Mouse (Mus musculus): Measurements from ENCODE around the gene Ptdss2. TPM values are rescaled to one million over a fixed set of nuclear protein-coding genes. Genes with fewer than 3 reads are reported as not detected.

Gene Ptdss2
- total RNA-seq, 2 experiments from 2014 or later, result 44.2 to 53.1 TPM

Other genes starting within 250 kb of the Ptdss2 start
- gene Psmd13, start 240.4 kb upstream of the Ptdss2 start, total RNA-seq (2021), result 100 to 1,000 TPM; 123 to 133 TPM
- 10 to 100 TPM; 34.7 to 41.8 TPM for gene Sirt3, start 240.1 kb upstream of the Ptdss2 start, total RNA-seq (2021)
- gene Cox8b, start 221.9 kb upstream of the Ptdss2 start, total RNA-seq (2021), result 100 to 1,000 TPM; 183 to 297 TPM
- 1 to 10 TPM; 2.1 to 4.9 TPM for gene Nlrp6, start 201.5 kb upstream of the Ptdss2 start, total RNA-seq (2021)
- 10 to 100 TPM; 41.5 to 44.5 TPM for gene Pgghg, start 181.0 kb upstream of the Ptdss2 start, total RNA-seq (2021)
- 1 to 10 TPM; 2.6 to 2.8 TPM for gene Ifitm5, start 172.1 kb upstream of the Ptdss2 start, total RNA-seq (2021)
- not detected for gene Gm45717, start 166.4 kb upstream of the Ptdss2 start, total RNA-seq (2021)
- 100 to 1,000 TPM; 508 to 623 TPM for gene Ifitm2, start 166.4 kb upstream of the Ptdss2 start, total RNA-seq (2021)
- gene Ifitm1, start 155.2 kb upstream of the Ptdss2 start, total RNA-seq (2021), result 10 to 100 TPM in 1 of 2 experiments, 1 to 10 TPM in 1; 8.0 to 13.7 TPM
- gene Ifitm3, start 111.6 kb upstream of the Ptdss2 start, total RNA-seq (2021), result 100 to 1,000 TPM; 109 to 115 TPM
- 1 to 10 TPM; 2.1 to 4.5 TPM for gene Ifitm6, start 104.5 kb upstream of the Ptdss2 start, total RNA-seq (2021)
- not detected for gene Gm17387, start 93.3 kb upstream of the Ptdss2 start, total RNA-seq (2021)
- gene B4galnt4, start 61.3 kb upstream of the Ptdss2 start, total RNA-seq (2021), result 10 to 100 TPM in 1 of 2 experiments, 1 to 10 TPM in 1; 7.0 to 11.3 TPM
- gene Pkp3, start 44.2 kb upstream of the Ptdss2 start, total RNA-seq (2021), result 1 to 10 TPM; 1.6 to 2.2 TPM
- gene Sigirr, start 21.8 kb upstream of the Ptdss2 start, total RNA-seq (2021), result 10 to 100 TPM in 1 of 2 experiments, 1 to 10 TPM in 1; 7.0 to 10.3 TPM
- 1 to 10 TPM in 1 of 2 experiments, under 1 TPM in 1; 0.65 to 2.2 TPM for gene Ano9, start 4.6 kb upstream of the Ptdss2 start, total RNA-seq (2021)
- 100 to 1,000 TPM; 179 to 186 TPM for gene Rnh1, start 50.5 kb downstream of the Ptdss2 start, total RNA-seq (2021)
- gene Hras, start 71.6 kb downstream of the Ptdss2 start, total RNA-seq (2021), result 10 to 100 TPM; 88.5 to 96.4 TPM
- 1 to 10 TPM; 8.8 to 9.9 TPM for gene Lrrc56, start 71.8 kb downstream of the Ptdss2 start, total RNA-seq (2021)
- 1 to 10 TPM in 1 of 2 experiments, under 1 TPM in 1; 0.82 to 1.0 TPM for gene Lmntd2, start 91.7 kb downstream of the Ptdss2 start, total RNA-seq (2021)
- gene Rassf7, start 93.5 kb downstream of the Ptdss2 start, total RNA-seq (2021), result 10 to 100 TPM; 14.7 to 15.1 TPM
- 10 to 100 TPM; 77.1 to 91.9 TPM for gene Phrf1, start 106.4 kb downstream of the Ptdss2 start, total RNA-seq (2021)
- gene Irf7, start 144.1 kb downstream of the Ptdss2 start, total RNA-seq (2021), result 1 to 10 TPM; 7.3 to 7.5 TPM
- 10 to 100 TPM in 1 of 2 experiments, 1 to 10 TPM in 1; 9.4 to 15.5 TPM for gene Cdhr5, start 154.4 kb downstream of the Ptdss2 start, total RNA-seq (2021)
- gene Sct, start 156.8 kb downstream of the Ptdss2 start, total RNA-seq (2021), result 10 to 100 TPM in 1 of 2 experiments, 1 to 10 TPM in 1; 9.0 to 12.9 TPM
- gene Drd4, start 169.6 kb downstream of the Ptdss2 start, total RNA-seq (2021), result under 1 TPM; 0.34 to 0.36 TPM
- gene Deaf1, start 205.3 kb downstream of the Ptdss2 start, total RNA-seq (2021), result 10 to 100 TPM; 74.1 to 78.8 TPM
- 10 to 100 TPM; 34.8 to 36.6 TPM for gene Tmem80, start 205.4 kb downstream of the Ptdss2 start, total RNA-seq (2021)
- 10 to 100 TPM in 1 of 2 experiments, 1 to 10 TPM in 1; 3.1 to 15.7 TPM for gene Eps8l2, start 216.5 kb downstream of the Ptdss2 start, total RNA-seq (2021)

Data from adrenal gland, postnatal 4 days (tissue).